Mouse (Mus musculus) heart, postnatal 36 days (tissue): ENCODE measurements around the gene Clip4. TPM values are rescaled to one million over a fixed set of nuclear protein-coding genes. Genes with fewer than 3 reads are reported as not detected.
A peak's percentile ranks its signal among the peaks of the same experiment; 100 is the strongest.

Experiments used
- DNase-seq, 2 experiments: peaks; one replicate each; pipeline ENCODE4 v3.0.0; 2021 to 2022
- intact Hi-C: fragments of 180-260 bp; cut with DNase I; formaldehyde crosslinking; loops from one replicate; pipeline ENCODE4 v1.15.1; 2025
- total RNA-seq, 2 experiments: library from RNA; stranded (reverse); gene quantifications; 2 replicates each; pipeline ENCODE4 v1.2.3; 2021

Clip4 gene
- total RNA-seq, 2 experiments from 2014 or later, result 244 to 259 TPM

DNA sequence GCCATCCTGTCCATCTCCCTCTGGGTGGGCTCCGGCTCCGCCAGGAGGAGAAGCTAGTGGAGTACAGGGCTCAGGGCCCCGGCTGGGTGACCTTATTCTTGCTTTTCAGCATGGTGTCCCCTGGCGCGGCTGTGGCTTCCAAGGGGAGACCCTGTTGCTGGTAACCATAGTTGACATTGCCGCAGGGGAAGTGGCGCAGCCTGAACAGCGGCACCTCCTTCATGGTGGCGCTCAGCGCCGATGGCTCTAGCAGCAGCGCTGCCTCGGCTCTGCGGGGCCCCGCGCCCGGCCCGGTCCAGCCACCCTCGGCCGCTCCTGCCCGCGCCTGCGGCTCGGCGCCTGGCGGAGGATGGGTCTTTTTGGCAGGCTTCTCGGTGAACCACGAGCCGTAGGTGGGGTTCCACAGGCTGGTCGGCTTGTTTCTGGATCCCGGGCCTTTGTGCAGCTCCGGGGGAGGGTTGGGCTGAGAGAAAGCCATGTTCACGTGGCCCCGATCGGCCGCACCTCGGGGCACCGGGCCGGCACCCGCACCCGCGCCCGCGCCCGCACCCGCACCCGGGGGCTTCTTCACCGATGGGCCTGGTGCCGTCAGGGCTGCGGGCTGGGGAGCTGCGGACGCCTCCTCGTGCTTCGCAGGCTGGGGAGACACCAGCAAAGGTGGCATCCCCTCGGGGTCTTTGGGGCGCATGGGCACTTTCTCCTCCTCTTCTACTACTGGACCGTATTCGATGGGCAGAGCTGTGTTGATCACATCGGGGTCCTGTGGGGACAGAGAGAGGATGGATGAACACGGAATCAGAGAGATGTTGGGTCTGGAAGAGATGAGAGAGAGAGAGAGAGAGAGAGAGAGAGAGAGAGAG is 101.3 kb downstream of the Clip4 start:
- intact Hi-C loops, result loop anchor here (5.0 kb wide), 1 partner anchor 307 kb away; no protein-coding TSS in a partner anchor
- DNase-seq, result peak; percentile 18 to 29

DNA sequence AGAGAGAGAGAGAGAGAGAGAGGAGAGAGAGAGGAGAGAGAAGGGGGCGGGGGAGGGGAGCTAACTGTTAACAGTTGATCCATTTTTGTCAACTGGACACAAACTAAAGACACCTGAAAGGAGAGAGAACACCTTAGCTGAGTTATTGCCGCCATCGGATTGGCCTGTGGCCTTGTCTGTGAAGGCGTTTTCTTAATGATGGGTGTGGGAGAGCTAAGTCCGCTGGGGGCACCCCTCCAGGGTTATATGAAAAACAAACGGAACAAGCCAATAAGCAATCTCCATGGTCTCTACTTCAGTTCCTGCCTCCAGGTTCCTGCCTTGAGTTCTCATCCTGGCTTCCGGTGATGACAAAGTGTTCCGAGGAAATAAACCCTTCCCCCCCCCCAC is 102.0 kb downstream of the Clip4 start:
- intact Hi-C loops, result loop anchor here (5.0 kb wide), 1 partner anchor 308 kb away; no protein-coding TSS in a partner anchor
- DNase-seq, result no peak

DNA sequence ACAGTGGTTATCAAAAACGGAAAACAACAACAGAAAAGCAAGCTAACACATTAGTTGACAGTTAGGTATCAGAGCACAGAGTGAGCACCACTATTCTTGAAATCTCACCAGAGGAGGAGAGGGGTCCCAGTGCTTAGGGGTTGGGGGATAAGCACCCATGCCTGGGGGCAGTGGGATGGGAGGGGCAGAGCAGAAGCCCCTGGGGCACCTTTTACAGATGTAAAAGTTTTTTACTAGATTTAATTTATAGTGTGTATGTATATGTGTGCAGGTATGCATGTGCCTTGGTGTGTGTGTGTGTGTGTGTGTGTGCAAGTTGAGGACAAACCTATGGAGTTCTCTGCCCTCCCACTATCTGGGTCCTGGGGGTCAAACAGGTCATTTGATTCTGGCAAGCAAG is 102.4 kb downstream of the Clip4 start:
- intact Hi-C loops, result loop anchor here (5.0 kb wide), 1 partner anchor 308 kb away; no protein-coding TSS in a partner anchor
- DNase-seq, result no peak

DNA sequence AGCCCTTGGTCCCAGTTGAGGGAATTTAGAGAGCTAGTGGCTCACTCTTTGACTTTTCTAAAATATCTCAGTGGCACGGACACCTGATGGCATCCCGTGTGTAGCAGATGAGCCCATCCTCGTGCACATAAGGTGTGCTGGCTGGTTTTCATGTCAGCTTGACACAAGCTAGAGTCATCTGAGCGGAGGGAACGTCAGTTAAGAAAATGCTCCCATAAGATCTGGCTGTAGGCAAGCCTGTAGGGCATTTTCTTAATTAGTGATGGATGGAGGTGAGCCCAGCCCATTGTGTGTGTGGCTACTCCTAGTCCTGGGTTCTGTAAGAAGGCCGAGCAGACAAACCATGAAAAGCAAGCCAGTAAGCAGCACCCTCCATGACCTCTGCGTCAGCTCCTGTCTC is 103.7 kb downstream of the Clip4 start:
- no peak for DNase-seq
- intact Hi-C loops, result loop anchor here (5.0 kb wide), 1 partner anchor 310 kb away; no protein-coding TSS in a partner anchor

DNA sequence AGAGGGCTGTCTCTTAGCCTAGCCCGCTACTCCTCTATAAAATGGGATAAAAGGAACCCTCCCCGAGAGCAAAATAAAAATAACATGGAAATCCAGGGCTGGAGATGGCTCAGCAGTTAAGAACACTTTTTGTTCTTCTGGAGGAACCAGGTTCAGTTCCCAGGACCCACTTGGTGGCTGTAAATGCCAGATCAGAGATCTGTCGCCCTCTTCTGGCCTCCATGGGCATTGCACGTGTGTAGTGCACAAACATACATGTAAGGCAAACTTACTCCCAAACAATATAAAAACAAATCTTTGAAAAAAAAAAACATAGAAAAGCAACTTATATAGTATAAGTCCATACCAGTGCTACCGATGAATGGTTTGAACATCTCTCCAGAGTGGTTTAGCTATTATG is 104.7 kb downstream of the Clip4 start:
- DNase-seq, result peak; percentile 12 to 31
- intact Hi-C loops, result loop anchor here (5.0 kb wide), 1 partner anchor 311 kb away; no protein-coding TSS in a partner anchor

DNA sequence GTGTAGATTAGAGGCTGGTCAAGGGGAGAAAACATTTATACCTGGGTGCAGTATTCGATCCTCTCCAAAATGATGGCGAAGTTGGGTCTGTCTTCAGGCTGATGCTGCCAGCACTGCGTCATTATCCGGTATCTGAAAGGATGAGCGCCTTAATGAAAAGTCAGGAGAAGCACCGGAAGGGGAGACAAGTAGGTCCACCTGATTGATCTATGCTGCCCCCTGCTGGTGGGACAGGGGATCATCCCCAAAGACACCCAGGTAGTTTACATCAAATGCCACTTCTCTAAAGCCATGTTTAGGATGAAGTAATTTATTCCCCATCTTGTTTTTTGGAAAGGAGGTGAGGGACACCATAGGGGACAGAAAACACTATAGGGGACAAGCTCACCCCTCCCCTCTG is 105.8 kb downstream of the Clip4 start:
- DNase-seq, result peak; percentile 49 to 62

DNA sequence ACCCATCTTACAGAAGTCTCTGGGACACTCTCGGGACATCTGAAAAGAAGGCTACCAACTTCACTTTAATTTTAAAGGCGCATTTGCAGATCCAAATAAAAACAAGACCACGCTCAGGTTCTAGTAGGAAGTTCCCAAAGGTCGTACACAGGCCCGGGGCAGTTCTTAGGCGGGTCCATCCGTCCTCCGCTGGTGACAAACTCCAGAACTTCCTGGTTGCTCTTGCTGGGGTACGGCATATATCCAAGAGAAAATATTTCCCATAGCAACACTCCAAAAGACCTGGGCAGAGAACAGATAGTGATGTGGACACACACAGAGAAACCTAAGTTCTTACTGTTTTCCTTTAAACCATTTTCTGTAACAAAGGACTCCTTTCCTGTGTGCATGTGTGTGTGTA is 106.5 kb downstream of the Clip4 start:
- intact Hi-C loops, result loop anchor here (1.0 to 5.0 kb wide), 2 partner anchors 212 to 312 kb away; no protein-coding TSS in a partner anchor
- DNase-seq, result no peak

More for the DNA sequence above, 105.8 kb downstream of the Clip4 start:
- intact Hi-C loops, result loop anchor here (1.0 to 5.0 kb wide), 2 partner anchors 212 to 312 kb away; no protein-coding TSS in a partner anchor

DNA sequence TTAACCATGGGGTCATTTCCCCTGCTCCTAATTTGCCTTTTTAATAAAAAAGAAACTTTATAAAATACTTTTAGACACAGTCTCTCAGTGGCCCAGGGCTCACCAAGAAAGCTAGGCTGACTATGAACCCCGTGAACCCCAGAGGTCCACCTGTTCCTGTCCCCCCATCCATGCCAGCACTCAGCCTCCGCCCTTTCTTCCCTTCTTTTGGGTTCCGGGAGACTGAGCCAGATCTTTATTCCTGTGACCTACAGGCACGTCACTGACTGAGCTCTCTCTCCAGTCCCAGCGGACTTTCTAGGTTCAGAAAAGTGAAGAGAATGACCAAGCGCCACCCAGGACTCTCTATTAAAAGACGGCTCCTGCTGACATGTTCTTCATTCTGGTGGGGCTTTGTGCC is 107.2 kb downstream of the Clip4 start:
- DNase-seq, result no peak
- intact Hi-C loops, result no loop called here

DNA sequence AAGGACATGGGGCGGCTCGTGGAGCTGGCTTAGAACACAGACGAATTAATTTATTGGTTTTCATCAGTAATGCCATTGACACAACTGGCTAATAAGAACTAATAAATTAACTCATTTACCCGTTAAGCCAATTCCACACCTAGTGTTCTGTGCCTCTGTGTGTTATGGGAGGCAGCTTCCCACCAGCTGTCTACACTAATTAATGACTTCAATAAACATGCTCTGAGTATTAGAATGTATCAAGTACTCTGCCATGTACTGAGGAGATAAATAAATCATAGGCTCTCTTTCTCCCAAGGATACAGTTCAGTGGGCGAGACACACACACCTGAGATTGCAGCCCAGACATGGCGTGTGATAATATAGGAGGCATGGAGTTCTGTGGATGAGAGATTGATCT is 113.1 kb downstream of the Clip4 start:
- intact Hi-C loops, result no loop called here
- no peak for DNase-seq

DNA sequence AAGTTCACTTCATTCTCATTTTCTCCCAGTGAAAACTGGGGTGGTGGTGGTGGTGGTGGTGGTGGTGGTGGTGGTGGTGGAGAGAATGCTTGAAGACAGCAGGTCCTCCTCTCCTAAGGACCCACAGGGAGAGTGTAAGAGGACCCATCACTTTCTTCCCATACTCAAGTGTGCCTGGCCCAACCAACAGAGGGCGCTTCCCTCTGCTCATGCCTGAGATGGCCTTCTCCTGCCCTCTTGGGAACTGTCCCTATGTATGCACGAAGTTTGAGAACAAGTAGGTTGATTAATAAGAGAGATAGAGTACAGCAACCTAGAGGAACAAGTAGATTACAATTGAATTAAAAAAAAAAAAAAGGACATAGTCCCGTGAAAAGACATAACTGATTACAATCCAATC is 140.8 kb downstream of the Clip4 start:
- DNase-seq, result peak; percentile 5 to 27
- intact Hi-C loops, result loop anchor here (1.0 kb wide), 1 partner anchor 333 kb away; no protein-coding TSS in a partner anchor

DNA sequence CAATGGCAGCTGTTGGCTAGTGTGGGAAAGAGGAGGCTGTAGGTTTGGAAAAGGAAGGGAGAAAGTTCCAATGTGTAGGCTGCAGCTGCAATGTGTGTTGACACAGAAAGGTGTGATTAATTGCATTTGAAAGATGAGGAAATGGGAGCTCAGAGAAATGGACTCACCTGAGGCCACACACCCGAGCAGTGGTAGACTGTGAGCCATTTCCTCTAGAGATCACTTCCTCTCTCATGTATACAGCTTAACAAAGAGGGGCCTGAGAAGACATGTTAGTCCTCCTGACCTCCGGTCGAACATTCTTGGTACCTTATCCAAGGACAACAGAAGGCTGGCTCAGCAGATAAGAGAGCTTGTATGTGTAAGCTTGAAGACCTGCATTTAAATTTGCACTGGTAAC is 144.9 kb downstream of the Clip4 start:
- intact Hi-C loops, result no loop called here
- DNase-seq, result no peak

Other genes with a start within 250 kb of the Clip4 start
- under 1 TPM; 0.69 to 0.98 TPM for gene Ndc80, start 241.6 kb upstream of the Clip4 start, total RNA-seq
- under 1 TPM in 1 of 2 experiments, not detected in 1; 0.19 TPM for gene Spdya, start 216.4 kb upstream of the Clip4 start, total RNA-seq
- 10 to 100 TPM; 21.0 to 22.1 TPM for gene Wdr43, start 152.6 kb upstream of the Clip4 start, total RNA-seq
- 1 to 10 TPM; 3.9 to 5.9 TPM for gene Togaram2, start 95.2 kb upstream of the Clip4 start, total RNA-seq
- under 1 TPM; 0.14 to 0.41 TPM for gene Pcare, start 15.6 kb upstream of the Clip4 start, total RNA-seq